Mouse (Mus musculus): ENCODE measurements around the gene Tmem204.

Gene Tmem204

DNA sequence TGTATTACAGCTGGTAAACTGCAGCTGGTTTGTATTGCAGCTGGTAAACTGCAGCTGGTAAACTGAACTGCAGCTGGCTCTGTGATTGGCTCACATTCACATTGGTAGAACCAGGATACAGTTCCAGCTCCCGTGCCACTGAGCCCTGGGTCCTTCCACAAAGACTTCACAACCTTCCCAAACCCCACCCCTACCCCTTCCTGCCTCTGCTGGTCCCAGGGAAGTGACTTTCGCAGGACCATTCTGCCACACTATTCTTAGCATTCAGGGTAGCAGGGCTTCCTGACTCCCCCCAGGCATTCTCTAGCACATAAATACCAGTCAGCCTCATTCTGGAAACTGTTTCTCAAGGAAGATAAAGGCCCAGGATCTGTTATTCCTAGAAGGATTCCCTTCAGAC is 14.7 kb downstream of the Tmem204 start:
- DNase-seq (ENCODE audit: low read depth, low spot score) = no peak
- Histone ChIP-seq H3K27me3 (ENCODE audit: control insufficient read depth, insufficient read depth, low read length, poor library complexity, severe bottlenecking) (no peaks in the 10 kb centered on the region), H3K36me3 (ENCODE audit: control insufficient read depth, insufficient read depth, low read length, poor library complexity, severe bottlenecking) (peaks cover 11% of the 10 kb centered on the region)

DNA sequence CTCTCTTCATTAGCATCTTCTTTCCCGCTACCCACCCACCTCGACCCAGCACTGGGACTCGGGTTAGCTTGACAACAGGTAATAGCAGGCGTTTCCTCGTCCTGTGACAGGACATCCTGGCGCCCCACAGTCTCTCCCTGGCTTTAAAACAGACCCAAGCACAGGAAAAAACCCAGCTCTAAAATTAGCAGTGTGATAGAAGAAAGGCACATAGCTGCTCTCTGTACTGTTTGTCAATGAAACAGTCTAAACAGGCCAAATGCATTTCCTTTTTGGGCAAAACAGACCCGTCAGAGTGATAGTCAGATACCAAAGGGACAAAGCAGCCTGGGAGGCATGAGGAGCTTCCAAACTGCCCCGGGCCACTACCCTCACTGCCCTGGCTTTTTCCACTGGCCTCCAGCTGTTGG is 15.9 kb downstream of the Tmem204 start:
- DNase-seq (ENCODE audit: low read depth, low spot score) = no peak
- H3K36me3 ChIP-seq (ENCODE audit: control insufficient read depth, insufficient read depth, low read length, poor library complexity, severe bottlenecking) = peaks cover 11% of the 10 kb centered on the region
- no peaks in the 10 kb centered on the region for H3K27me3 ChIP-seq (ENCODE audit: control insufficient read depth, insufficient read depth, low read length, poor library complexity, severe bottlenecking)

DNA sequence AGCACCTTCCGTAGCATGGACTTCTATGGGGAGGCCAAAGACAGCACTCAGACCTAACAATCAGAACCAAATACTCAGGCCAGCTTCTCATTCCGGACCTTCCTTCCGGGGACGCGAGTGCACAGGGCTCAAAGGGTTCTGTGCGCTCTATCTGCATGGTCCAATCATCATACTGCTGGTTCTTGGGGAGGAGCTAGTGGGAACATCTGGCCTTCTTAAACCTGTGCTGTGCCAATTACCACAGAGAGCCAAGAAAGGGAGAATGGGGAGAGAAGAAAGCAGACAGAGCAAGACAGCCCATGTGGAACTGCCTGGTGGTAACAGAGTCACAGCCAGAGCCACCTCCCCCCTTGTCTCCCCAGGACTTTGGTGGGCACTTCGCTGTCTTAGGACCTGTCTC is 16.8 kb downstream of the Tmem204 start:
- H3K36me3 ChIP-seq (ENCODE audit: control insufficient read depth, insufficient read depth, low read length, poor library complexity, severe bottlenecking) = peaks cover 11% of the 10 kb centered on the region
- H3K27me3 ChIP-seq (ENCODE audit: control insufficient read depth, insufficient read depth, low read length, poor library complexity, severe bottlenecking) = no peaks in the 10 kb centered on the region
- DNase-seq (ENCODE audit: low read depth, low spot score) = no peak

DNA sequence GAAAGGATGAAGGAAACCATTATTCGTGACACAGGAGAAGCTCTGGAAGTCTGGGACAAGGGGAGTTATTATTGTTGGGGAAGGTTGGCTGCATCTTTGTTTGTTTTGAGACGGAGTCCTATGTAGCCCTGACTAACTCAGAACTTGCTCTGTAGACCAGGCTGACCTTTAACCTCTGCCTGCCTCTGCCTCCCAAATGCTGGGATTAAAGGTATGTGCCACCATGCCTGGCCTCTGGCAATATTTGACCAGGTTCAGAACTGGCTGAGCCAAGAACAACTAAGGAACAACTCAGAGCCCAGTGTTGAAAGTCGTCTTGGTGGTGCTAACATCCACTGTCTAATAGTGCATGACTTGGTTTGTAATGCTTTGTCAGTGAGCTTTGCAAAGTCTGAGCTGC is 18.2 kb downstream of the Tmem204 start:
- Histone ChIP-seq H3K27me3 (ENCODE audit: control insufficient read depth, insufficient read depth, low read length, poor library complexity, severe bottlenecking) (no peaks in the 10 kb centered on the region), H3K36me3 (ENCODE audit: control insufficient read depth, insufficient read depth, low read length, poor library complexity, severe bottlenecking) (peaks cover 10% of the 10 kb centered on the region)
- DNase-seq (ENCODE audit: low read depth, low spot score) = no peak

DNA sequence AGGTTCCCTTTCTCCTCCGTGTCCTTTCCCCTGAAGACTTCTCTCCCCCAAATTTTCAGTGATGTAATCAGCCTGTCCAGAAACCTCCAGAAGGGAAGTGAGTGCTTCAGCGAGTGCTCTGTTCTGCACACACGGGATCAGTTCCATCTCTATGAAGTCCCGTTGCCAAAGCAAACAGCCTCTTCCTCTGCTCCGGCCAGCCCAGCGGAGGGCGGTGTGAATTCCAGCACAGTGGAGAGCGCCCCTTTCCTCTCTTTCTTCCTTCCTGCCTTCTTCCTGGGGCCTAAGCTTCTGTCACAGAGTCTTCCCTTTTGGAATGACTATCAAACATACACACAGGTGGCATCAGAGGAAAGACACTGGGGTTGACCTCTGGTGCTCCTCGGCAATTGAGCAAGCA is 19.0 kb downstream of the Tmem204 start:
- no peak for DNase-seq (ENCODE audit: low read depth, low spot score)
- no peaks in the 10 kb centered on the region for H3K27me3 ChIP-seq (ENCODE audit: control insufficient read depth, insufficient read depth, low read length, poor library complexity, severe bottlenecking)
- peaks cover 10% of the 10 kb centered on the region for H3K36me3 ChIP-seq (ENCODE audit: control insufficient read depth, insufficient read depth, low read length, poor library complexity, severe bottlenecking)

DNA sequence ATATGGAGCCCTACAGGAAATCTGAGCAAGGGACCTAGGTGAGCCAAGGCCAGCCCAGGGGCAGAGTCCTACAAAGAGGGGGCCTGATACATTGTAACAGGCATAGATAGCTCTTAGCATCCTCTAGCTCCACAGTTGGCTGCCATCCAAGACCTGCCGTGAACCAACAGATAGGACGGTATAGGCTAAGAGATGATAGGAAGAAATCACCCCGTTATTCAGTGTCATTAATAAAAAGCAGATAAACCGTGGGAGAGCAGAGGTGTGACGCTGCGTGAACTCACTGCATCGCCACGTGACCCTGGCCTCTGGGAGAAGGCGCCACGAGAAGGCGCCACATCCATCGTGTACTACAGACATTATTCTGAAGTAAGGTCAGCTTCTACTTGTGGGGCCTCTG is 19.5 kb downstream of the Tmem204 start:
- peaks cover 10% of the 10 kb centered on the region for H3K36me3 ChIP-seq (ENCODE audit: control insufficient read depth, insufficient read depth, low read length, poor library complexity, severe bottlenecking)
- H3K27me3 ChIP-seq (ENCODE audit: control insufficient read depth, insufficient read depth, low read length, poor library complexity, severe bottlenecking) = no peaks in the 10 kb centered on the region
- DNase-seq (ENCODE audit: low read depth, low spot score) = no peak

DNA sequence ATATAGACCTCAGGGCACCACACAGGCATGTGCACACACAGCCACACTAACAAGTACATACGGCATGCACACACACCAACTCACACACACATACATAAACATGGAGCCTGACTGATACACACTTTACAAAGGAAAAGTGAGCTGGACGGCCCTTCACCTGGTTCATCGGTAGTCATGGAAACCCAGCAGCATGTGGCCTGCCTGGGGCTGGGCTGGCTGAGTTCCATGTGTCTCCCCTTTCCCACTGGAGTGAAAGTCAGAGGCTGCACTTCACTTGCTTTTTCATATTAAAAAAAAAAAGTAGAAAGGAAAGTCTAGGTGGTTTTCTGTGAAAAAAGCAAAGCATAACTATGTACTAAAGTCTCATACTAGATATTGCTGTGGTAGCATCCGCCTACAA is 20.1 kb downstream of the Tmem204 start:
- DNase-seq (ENCODE audit: low read depth, low spot score) = no peak
- H3K27me3 ChIP-seq (ENCODE audit: control insufficient read depth, insufficient read depth, low read length, poor library complexity, severe bottlenecking) = no peaks in the 10 kb centered on the region
- peaks cover 10% of the 10 kb centered on the region for H3K36me3 ChIP-seq (ENCODE audit: control insufficient read depth, insufficient read depth, low read length, poor library complexity, severe bottlenecking)

DNA sequence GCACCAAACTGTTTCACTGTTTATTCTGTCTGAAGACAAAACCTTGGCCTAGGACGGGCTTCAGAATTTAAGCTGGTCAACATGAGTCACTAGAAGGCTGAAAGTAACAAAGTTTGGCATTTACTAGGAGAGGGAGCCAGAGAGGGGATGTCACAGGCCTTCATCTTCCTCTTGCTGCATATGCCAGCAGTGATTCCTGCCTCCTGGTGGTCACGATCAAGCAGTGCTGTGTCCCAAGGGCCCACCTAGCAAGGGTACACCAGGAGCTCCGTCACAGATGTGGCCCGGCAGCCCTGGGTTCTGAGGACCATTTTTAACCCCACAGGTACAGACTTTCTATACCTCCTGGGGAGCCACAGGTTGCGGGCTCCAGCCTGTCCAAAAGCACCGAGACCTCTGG is 26.4 kb downstream of the Tmem204 start:
- peaks cover 10% of the 10 kb centered on the region for H3K36me3 ChIP-seq (ENCODE audit: control insufficient read depth, insufficient read depth, low read length, poor library complexity, severe bottlenecking)
- DNase-seq (ENCODE audit: low read depth, low spot score) = peak; percentile 53
- H3K27me3 ChIP-seq (ENCODE audit: control insufficient read depth, insufficient read depth, low read length, poor library complexity, severe bottlenecking) = no peaks in the 10 kb centered on the region

DNA sequence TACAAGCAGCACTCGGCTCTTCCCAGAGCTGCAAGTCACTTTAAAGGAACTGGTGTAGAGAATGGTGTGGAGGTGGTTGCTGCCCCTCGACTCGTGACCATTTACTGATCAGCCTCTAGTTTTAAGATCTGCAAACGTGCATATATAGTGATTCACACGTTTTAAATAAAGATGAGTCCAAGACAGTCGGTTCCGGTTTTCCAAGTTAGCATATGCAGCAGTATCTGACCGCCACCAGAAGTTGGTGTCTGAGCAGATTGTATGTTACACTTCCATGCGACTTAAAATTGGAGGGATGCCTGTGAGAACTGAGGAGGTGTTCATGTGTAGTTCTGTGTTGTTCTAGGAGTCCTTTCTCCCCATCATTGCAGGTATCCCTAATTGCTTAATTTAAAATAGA is 30.1 kb downstream of the Tmem204 start:
- no peak for DNase-seq (ENCODE audit: low read depth, low spot score)

DNA sequence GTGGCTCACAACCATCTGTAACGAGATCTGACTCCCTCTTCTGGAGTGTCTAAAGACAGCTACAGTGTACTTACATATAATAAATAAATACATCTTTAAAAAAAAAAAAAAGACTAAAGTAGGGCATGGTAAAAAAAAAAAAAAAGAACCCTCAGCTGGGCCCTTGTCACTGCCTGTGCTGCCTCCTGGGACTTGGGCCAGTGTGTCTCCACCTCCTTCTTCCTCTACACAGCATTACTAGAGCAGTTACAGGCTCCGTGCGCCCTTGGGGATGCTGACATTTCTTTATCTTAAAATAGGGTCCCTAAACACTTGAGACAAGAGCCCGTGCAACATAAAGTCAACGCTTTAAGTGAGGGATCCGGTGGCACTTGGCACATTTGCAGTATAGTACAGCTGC is 36.2 kb downstream of the Tmem204 start:
- peaks cover 12% of the 10 kb centered on the region; the same call in 1 of the 2 replicates for H3K36me3 ChIP-seq (ENCODE audit: control insufficient read depth, insufficient read depth, low read length, poor library complexity, severe bottlenecking)
- no peaks in the 10 kb centered on the region for H3K27me3 ChIP-seq (ENCODE audit: control insufficient read depth, insufficient read depth, low read length, poor library complexity, severe bottlenecking)
- DNase-seq (ENCODE audit: low read depth, low spot score) = peak; percentile 77

More for the DNA sequence above, 30.1 kb downstream of the Tmem204 start:
- no peaks in the 10 kb centered on the region for H3K27me3 ChIP-seq (ENCODE audit: control insufficient read depth, insufficient read depth, low read length, poor library complexity, severe bottlenecking)
- peaks cover 22% of the 10 kb centered on the region for H3K36me3 ChIP-seq (ENCODE audit: control insufficient read depth, insufficient read depth, low read length, poor library complexity, severe bottlenecking)

DNA sequence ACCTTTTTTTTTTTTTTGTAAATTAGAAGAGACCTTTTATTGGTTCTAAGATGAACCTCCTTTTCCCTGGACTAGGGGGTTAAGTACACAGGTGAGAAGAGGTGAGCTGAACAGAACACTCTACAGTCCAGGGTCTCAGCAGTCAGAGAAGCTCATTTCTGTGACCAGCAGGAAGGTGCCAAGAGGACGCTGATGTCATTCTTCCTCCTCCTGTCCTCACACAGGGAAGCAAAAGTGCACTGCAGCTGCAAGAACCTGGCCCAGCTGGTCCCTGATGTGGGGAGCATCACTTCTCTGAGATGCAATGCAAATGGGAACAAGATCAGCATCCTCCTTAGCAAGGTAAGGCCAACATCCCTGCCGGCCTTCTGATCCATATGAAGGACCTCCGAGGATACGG is 38.1 kb downstream of the Tmem204 start:
- Histone ChIP-seq H3K27me3 (ENCODE audit: control insufficient read depth, insufficient read depth, low read length, poor library complexity, severe bottlenecking) (no peaks in the 10 kb centered on the region), H3K36me3 (ENCODE audit: control insufficient read depth, insufficient read depth, low read length, poor library complexity, severe bottlenecking) (peaks cover 8% of the 10 kb centered on the region; the same call in 1 of the 2 replicates)
- peak; percentile 73 for DNase-seq (ENCODE audit: low read depth, low spot score)

DNA sequence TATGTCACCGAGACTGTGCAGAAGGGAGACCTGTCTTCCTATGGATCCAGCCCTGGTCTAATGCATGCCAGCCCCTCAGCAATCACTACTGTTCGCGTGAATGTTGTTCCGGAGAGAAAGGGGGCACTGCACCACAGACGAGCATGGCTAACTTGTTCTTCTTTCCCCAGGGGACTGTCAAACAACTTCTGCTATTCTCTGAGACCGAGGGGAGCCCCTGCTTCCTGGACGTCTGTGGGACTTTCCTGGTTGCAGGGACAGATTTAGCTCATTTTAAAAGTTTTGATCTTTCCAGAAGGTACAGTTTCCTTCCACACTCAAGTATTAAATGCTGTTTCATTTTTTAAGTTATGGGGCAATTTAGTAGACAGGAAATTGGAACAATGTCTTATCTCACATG is 38.5 kb downstream of the Tmem204 start:
- DNase-seq (ENCODE audit: low read depth, low spot score) = peak; percentile 92
- Histone ChIP-seq H3K27me3 (ENCODE audit: control insufficient read depth, insufficient read depth, low read length, poor library complexity, severe bottlenecking) (no peaks in the 10 kb centered on the region), H3K36me3 (ENCODE audit: control insufficient read depth, insufficient read depth, low read length, poor library complexity, severe bottlenecking) (peaks cover 4% of the 10 kb centered on the region; the same call in 1 of the 2 replicates)

DNA sequence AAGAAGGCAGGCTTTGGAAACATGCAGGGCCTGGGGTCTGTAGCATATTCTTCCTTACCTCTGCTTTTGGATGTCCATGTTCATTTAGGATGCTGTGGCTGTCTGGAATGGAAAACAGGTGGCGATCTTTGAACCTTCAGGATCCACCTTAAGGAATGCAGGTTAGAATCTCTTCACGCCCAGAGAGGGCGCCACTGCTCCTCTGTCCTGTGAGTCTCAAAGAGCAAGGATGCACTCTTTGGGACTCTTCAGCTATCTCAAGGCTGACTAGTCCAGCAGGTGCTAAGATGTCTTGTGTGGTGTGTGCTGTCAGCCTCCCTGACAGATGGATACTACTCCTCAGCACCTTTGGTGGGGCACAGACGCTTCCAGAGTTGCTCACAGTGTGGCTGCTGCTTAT is 47.2 kb downstream of the Tmem204 start:
- DNase-seq (ENCODE audit: low read depth, low spot score) = peak; percentile 79
- no peaks in the 10 kb centered on the region for H3K27me3 ChIP-seq (ENCODE audit: control insufficient read depth, insufficient read depth, low read length, poor library complexity, severe bottlenecking)

DNA sequence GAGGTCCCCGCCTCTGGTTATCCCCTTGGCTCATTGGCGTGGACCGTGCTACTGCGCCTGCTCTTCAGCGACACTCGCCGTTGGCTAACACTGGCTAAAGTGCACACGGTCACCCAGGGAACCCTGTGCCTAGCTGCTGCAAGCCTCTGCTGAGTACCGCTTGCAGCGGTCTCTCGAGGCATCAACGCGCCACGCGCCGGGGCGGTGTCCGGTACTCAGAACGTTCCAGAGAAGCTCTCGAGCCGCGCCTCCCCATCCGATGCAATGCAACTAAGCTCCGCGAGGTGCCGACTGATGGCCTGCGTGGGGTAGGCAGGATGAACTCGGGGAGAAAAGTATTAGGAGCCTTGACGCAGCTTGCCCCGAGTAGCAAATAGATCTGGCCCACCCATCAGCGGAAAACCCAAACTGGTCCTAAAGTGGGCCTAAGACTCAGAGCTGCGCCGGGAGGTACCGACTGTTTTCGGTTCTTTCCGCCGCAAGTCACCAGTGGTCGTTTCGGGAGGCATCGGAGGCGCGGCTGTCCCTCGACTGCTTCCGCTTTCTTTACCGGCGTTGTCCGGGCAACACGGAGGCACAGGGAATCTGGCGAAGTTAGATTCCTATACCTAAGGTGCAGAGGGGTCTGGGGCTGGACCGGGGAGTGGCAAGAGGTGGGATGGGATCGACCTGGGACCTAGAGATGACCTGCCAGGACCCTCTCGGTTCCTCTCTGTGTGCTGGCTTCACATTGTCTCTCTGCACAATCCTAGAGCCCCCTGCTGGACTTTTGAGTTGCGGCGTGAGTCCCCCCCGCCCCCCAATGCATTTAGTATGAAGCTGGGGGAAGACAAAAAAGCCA is 66.9 kb downstream of the Tmem204 start:
- no peaks in the 10 kb centered on the region for H3K36me3 ChIP-seq (ENCODE audit: control insufficient read depth, insufficient read depth, low read length, poor library complexity, severe bottlenecking)
- H3K27me3 ChIP-seq (ENCODE audit: control insufficient read depth, insufficient read depth, low read length, poor library complexity, severe bottlenecking) = no peaks in the 10 kb centered on the region
- DNase-seq (ENCODE audit: low read depth, low spot score) = peak; percentile 76

More for the DNA sequence above, 47.2 kb downstream of the Tmem204 start:
- H3K36me3 ChIP-seq (ENCODE audit: control insufficient read depth, insufficient read depth, low read length, poor library complexity, severe bottlenecking) = no peaks in the 10 kb centered on the region

DNA sequence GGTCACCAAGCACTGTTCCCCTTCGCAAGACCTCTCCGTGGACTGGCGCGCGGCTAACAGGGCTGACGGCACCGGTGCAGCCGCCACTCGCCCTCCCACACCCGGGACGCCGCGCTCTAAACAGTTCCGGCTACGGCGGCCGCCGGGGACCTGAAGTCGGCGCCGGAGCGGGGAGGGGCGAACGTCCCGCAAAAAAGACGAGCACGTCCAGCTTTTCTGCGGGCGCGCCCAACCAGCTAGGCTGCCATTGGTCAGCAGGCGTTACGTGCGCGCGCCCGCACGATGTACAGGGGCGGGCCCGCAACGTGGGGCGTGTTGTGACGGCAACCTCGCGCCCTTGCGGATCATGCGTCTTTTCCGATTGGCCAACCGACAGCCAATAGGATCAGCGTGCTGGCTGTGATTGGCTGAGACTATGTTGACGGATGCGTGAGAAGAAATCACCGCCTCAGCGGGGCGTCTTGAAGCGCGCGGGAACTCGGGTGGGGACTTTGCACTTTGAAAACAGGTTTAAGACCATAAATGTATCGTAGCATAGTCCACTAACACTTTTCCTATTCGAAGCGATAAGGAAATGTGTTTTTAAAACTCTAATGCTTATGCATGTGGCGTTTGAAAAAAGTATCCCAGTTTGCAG is 67.6 kb downstream of the Tmem204 start, which contains the start of the genes Cramp1l and Ift140:
TSS of gene Cramp1l (minus strand) at position 134 of the 637 bp plus-strand sequence.
TSS of gene Ift140 (plus strand) at position 431 of the 637 bp plus-strand sequence.
- DNase-seq (ENCODE audit: low read depth, low spot score) = peak; percentile 99
- H3K36me3 ChIP-seq (ENCODE audit: control insufficient read depth, insufficient read depth, low read length, poor library complexity, severe bottlenecking) = no peaks in the 10 kb centered on the region
- no peaks in the 10 kb centered on the region for H3K27me3 ChIP-seq (ENCODE audit: control insufficient read depth, insufficient read depth, low read length, poor library complexity, severe bottlenecking)
